Mouse (Mus musculus): ENCODE data around the gene Plcl1. TPM values are rescaled to one million over a fixed set of nuclear protein-coding genes. Genes with fewer than 3 reads are reported as not detected.
A peak's percentile ranks its signal among the peaks of the same experiment; 100 is the strongest.

The Plcl1 gene
- polyA plus RNA-seq, 1 experiment = 12.2 TPM

DNA sequence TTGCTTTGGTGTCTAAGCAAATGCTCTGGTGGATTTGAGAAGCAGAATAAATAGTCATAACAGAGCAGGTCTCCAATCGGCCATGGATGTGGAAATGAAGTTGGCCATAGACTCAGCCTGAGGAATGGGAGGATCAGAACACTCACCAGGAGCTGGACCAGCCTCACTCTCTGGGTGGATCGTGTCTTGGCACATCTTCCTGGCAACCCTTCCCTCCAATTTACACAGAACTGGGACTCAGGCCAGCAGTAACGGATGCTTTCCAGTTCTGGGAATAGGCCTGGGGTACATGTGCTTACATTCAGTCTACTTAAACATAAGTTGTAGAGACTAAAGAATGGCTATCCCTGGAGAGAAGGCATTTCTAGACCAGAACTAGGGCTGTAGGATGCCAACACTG, 336.2 kb downstream of the Plcl1 start:
- 5% methylated on average over 3 of the region's 3 CpGs for WGBS
- Histone ChIP-seq H3K4me1 (ENCODE audit: control insufficient read depth, insufficient read depth, low read length) (peaks cover 2% of the 10 kb centered on the region; the same call in 1 of the 2 replicates), H3K27ac (ENCODE audit: insufficient read depth, low read length) (no peak overlapping the region), H3K27me3 (ENCODE audit: control insufficient read depth, insufficient read depth, low read length) (no peaks in the 10 kb centered on the region), H3K4me3 (replicated peaks; ENCODE audit: insufficient read depth, low read depth, low read length) (no peak overlapping the region)
- TF ChIP-seq CTCF (IDR thresholded peaks at IDR 0.05; ENCODE audit: borderline replicate concordance, insufficient read depth, low read depth, low read length) (no peak), POLR2A (IDR thresholded peaks at IDR 0.05; ENCODE audit: borderline replicate concordance, insufficient read depth, low read length) (no peak)
- peak; percentile 22 to 51 for DNase-seq

DNA sequence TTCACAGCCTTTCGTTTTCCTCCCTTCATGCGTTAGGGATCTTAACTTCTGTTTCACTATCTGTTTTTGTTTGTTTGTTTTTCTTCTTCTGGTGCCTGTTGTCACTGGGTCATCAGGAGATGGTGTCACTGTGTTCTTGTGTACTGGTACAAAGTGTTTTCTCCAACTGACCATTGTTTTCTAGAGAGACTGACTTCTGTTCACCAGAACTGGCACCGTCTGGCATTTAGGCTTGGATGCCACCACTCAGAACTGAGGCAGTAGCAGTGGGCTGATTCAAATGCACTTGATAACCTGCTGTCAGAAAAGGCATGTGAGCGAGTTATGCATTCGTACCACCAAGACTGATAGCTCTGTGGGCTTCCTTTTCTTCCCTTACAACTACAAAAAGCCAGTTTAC, 342.8 kb downstream of the Plcl1 start:
- H3K27me3 ChIP-seq (ENCODE audit: control insufficient read depth, insufficient read depth, low read length) = no peaks in the 10 kb centered on the region
- H3K27ac ChIP-seq (ENCODE audit: insufficient read depth, low read length) = no peak overlapping the region
- no peak for TF ChIP-seq POLR2A (IDR thresholded peaks at IDR 0.05; ENCODE audit: borderline replicate concordance, insufficient read depth, low read length)
- no peak for TF ChIP-seq CTCF (IDR thresholded peaks at IDR 0.05; ENCODE audit: borderline replicate concordance, insufficient read depth, low read depth, low read length)
- 63% methylated on average over 5 of the region's 5 CpGs for WGBS
- H3K4me1 ChIP-seq (ENCODE audit: control insufficient read depth, insufficient read depth, low read length) = no peaks in the 10 kb centered on the region
- H3K4me3 ChIP-seq (replicated peaks; ENCODE audit: insufficient read depth, low read depth, low read length) = no peak overlapping the region
- peak in 1 of 2 experiments; percentile 26 for DNase-seq

DNA sequence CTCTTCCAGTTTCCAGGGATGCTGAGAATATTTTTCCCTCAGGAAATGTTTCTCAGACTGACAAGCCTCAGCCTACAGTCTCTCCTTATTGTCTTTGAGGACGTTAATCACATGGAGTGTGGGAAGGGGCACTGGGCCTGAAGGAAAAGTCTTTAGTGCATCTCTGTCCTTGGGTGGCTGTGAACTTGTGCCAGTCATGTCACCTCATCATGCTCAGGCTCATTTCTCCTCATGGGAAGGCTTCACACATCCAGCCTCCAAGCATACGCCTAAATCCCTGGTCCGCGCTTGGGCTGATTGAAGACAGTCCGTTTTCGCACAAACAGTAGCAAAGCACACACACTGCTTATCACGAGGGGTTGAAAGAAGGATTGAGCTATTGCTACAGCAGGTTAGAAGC, 344.0 kb downstream of the Plcl1 start:
- 93% methylated on average over 7 of the region's 7 CpGs for WGBS
- H3K27ac ChIP-seq (ENCODE audit: insufficient read depth, low read length) = peak overlapping the region; percentile 5; the same call in 1 of the 2 replicates

DNA sequence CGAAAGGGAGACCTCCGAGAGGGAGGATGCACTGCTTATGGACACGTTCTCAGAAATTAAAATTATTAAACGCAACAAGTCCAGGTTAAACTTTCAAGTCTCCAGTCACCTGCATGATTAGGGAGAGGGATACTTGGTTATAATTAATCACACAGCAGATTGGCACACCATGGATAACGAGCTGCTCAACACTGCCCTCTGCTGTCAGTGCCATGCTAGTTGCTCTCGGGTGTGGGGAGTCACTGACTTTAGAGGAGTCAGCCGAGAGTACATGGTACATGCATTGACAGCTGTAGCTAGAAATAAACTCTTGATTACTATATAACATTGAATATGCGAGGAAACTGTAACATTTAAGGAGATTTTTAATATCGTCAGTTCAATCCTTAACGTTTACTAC, 350.0 kb downstream of the Plcl1 start:
- WGBS = 62% methylated on average over 10 of the region's 10 CpGs
- DNase-seq = peak; percentile 39 to 65

More for the DNA sequence above, 344.0 kb downstream of the Plcl1 start:
- H3K4me1 ChIP-seq (ENCODE audit: control insufficient read depth, insufficient read depth, low read length) = no peaks in the 10 kb centered on the region
- DNase-seq = no peak
- H3K27me3 ChIP-seq (ENCODE audit: control insufficient read depth, insufficient read depth, low read length) = no peaks in the 10 kb centered on the region
- no peak for TF ChIP-seq POLR2A (IDR thresholded peaks at IDR 0.05; ENCODE audit: borderline replicate concordance, insufficient read depth, low read length)
- H3K4me3 ChIP-seq (replicated peaks; ENCODE audit: insufficient read depth, low read depth, low read length) = no peak overlapping the region

DNA sequence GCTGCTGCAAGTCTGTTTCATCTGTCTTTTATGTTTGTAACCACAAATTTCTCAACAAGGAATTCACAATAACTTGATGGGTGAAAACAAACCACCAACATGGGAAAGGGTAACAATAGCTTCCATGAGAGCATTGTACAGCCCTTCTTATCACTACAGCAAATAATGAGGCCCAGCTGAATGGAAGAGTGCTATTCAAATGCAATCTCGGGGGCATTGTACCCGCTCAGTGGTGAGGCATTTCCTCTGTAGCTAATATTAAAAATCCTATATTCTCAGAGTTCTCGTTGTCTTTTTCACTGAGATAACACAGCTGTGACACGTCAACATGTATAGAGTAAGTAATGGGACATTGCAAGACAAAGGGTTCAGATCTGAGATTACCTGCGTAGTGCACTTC, 356.6 kb downstream of the Plcl1 start:
- DNase-seq = no peak
- H3K4me3 ChIP-seq (replicated peaks; ENCODE audit: insufficient read depth, low read depth, low read length) = no peak overlapping the region
- H3K27me3 ChIP-seq (ENCODE audit: control insufficient read depth, insufficient read depth, low read length) = no peaks in the 10 kb centered on the region; the same call in 1 of the 2 replicates
- no peak for TF ChIP-seq CTCF (IDR thresholded peaks at IDR 0.05; ENCODE audit: borderline replicate concordance, insufficient read depth, low read depth, low read length)
- no peak for TF ChIP-seq POLR2A (IDR thresholded peaks at IDR 0.05; ENCODE audit: borderline replicate concordance, insufficient read depth, low read length)
- no peak overlapping the region for H3K27ac ChIP-seq (ENCODE audit: insufficient read depth, low read length)
- 85% methylated on average over 5 of the region's 5 CpGs for WGBS
- no peaks in the 10 kb centered on the region for H3K4me1 ChIP-seq (ENCODE audit: control insufficient read depth, insufficient read depth, low read length)

More for the DNA sequence above, 350.0 kb downstream of the Plcl1 start:
- no peaks in the 10 kb centered on the region for H3K27me3 ChIP-seq (ENCODE audit: control insufficient read depth, insufficient read depth, low read length)
- TF ChIP-seq POLR2A (IDR thresholded peaks at IDR 0.05; ENCODE audit: borderline replicate concordance, insufficient read depth, low read length) (no peak), CTCF (IDR thresholded peaks at IDR 0.05; ENCODE audit: borderline replicate concordance, insufficient read depth, low read depth, low read length) (peak; percentile 81)
- no peak overlapping the region for H3K4me3 ChIP-seq (replicated peaks; ENCODE audit: insufficient read depth, low read depth, low read length)
- H3K4me1 ChIP-seq (ENCODE audit: control insufficient read depth, insufficient read depth, low read length) = no peaks in the 10 kb centered on the region
- no peak overlapping the region for H3K27ac ChIP-seq (ENCODE audit: insufficient read depth, low read length)

DNA sequence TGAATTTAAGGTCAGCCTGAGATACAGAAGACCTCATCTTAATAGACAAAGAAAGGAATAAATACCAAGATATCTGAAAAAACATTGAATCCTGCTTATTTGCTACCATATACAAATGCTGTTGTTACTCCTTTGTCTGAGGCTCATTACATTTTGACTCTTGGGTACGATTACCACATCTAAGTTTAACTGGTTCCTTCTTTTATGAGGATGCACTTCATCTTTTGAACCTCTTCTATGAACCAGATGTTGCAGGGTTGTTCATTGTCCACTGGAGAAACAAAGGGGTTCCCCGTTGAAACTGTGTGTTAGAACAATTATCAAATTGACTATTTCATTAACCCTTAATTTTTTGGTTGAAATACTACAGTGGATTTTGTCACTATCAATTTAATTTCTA, 357.4 kb downstream of the Plcl1 start:
- no peak overlapping the region for H3K4me3 ChIP-seq (replicated peaks; ENCODE audit: insufficient read depth, low read depth, low read length)
- H3K27ac ChIP-seq (ENCODE audit: insufficient read depth, low read length) = no peak overlapping the region
- 83% methylated on average over 2 of the region's 2 CpGs for WGBS
- DNase-seq = no peak
- TF ChIP-seq POLR2A (IDR thresholded peaks at IDR 0.05; ENCODE audit: borderline replicate concordance, insufficient read depth, low read length) = no peak
- no peak for TF ChIP-seq CTCF (IDR thresholded peaks at IDR 0.05; ENCODE audit: borderline replicate concordance, insufficient read depth, low read depth, low read length)
- no peaks in the 10 kb centered on the region for H3K4me1 ChIP-seq (ENCODE audit: control insufficient read depth, insufficient read depth, low read length)
- no peaks in the 10 kb centered on the region; the same call in 1 of the 2 replicates for H3K27me3 ChIP-seq (ENCODE audit: control insufficient read depth, insufficient read depth, low read length)

GRCm38 (mm10) chr1:55766743-55767142, 361.0 kb downstream of the Plcl1 start:
- TF ChIP-seq CTCF (IDR thresholded peaks at IDR 0.05; ENCODE audit: borderline replicate concordance, insufficient read depth, low read depth, low read length) = no peak
- no peak for TF ChIP-seq POLR2A (IDR thresholded peaks at IDR 0.05; ENCODE audit: borderline replicate concordance, insufficient read depth, low read length)
- 29% methylated on average over 1 of the region's 1 CpGs for WGBS
- Histone ChIP-seq H3K27ac (ENCODE audit: insufficient read depth, low read length) (no peak overlapping the region), H3K27me3 (ENCODE audit: control insufficient read depth, insufficient read depth, low read length) (no peaks in the 10 kb centered on the region; the same call in 1 of the 2 replicates), H3K4me3 (replicated peaks; ENCODE audit: insufficient read depth, low read depth, low read length) (no peak overlapping the region), H3K4me1 (ENCODE audit: control insufficient read depth, insufficient read depth, low read length) (no peaks in the 10 kb centered on the region)
- no peak for DNase-seq

- Histone ChIP-seq H3K27ac (ENCODE audit: insufficient read depth, low read length) (no peak overlapping the region), H3K4me3 (replicated peaks; ENCODE audit: insufficient read depth, low read depth, low read length) (no peak overlapping the region), H3K4me1 (ENCODE audit: control insufficient read depth, insufficient read depth, low read length) (no peaks in the 10 kb centered on the region), H3K27me3 (ENCODE audit: control insufficient read depth, insufficient read depth, low read length) (no peaks in the 10 kb centered on the region; the same call in 1 of the 2 replicates)
- no peak for TF ChIP-seq POLR2A (IDR thresholded peaks at IDR 0.05; ENCODE audit: borderline replicate concordance, insufficient read depth, low read length)
- TF ChIP-seq CTCF (IDR thresholded peaks at IDR 0.05; ENCODE audit: borderline replicate concordance, insufficient read depth, low read depth, low read length) = no peak
- no peak for DNase-seq
Measured at GRCm38 (mm10) chr1:55770072-55770785, 364.5 kb downstream of the Plcl1 start.

Measured in cerebellum, adult 2 months (tissue).